Mouse (Mus musculus): ENCODE measurements around the gene Olfr1220.

The Olfr1220 gene

DNA sequence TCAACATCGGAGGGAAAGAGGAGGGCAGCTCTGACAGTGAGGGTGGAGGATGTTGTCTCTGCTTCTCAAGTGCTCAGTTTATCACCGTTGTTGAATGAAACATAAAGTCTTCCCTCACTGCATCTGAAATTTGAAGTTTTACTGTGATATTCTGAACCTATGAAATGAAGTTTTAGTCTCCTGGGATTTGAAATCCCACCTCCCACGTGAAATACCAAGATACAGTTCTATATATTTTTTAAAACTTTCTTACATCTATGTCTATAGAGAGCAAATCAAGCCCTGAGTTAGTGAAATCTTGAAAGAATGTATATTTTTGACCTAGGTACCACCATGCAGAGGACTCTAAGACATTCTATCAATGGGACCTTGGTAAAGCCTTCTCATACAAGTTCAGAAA, at the start of gene Olfr1220:
Gene Olfr1220 (minus strand): TSS at position 101 of the 400 bp plus-strand sequence.
- no peak for DNase-seq (ENCODE audit: low read depth, low spot score)

DNA sequence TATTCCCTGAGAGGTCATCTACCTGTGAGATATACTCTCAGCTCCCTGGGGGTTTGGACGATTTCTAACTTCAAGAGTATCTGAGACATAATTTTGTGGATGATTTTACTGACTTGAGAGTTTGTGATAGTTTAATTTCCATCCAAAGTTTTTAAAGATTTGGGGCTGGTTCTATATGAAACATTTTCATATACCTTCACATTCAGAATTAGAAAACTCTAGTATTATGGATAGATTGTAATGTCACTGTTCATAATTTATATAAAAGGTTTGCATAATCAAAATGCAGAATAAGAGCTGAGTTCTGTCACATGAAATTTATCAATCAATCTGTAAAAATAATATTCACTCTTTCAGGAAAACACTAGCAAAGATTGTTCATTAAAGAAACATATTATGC, 44.8 kb upstream of the Olfr1220 start, which contains the start of gene Olfr1223:
Gene Olfr1223 (minus strand): TSS at position 101 of the 400 bp plus-strand sequence.
- DNase-seq (ENCODE audit: low read depth, low spot score) = no peak

DNA sequence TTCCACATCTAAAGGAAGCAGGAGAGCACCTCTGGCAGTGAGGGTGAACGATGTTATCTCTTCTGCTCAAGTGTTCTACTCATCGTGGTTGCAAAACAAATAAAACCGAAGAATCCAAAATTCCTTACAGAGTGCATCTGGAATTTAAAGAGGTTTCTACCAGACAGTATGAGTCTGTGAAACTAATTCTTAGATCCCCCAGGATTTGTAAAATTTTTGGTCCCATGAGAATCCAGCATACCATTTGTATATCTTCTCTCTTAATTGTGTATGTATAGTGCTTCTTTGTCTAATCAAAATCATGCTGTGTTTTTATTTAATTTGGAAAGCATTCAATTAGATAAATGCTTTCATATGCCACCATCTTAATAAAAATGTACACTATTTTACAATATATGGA, 26.3 kb upstream of the Olfr1220 start, which contains the start of gene Olfr1222:
Gene Olfr1222 (minus strand): TSS at position 101 of the 400 bp plus-strand sequence.
- DNase-seq (ENCODE audit: low read depth, low spot score) = no peak

DNA sequence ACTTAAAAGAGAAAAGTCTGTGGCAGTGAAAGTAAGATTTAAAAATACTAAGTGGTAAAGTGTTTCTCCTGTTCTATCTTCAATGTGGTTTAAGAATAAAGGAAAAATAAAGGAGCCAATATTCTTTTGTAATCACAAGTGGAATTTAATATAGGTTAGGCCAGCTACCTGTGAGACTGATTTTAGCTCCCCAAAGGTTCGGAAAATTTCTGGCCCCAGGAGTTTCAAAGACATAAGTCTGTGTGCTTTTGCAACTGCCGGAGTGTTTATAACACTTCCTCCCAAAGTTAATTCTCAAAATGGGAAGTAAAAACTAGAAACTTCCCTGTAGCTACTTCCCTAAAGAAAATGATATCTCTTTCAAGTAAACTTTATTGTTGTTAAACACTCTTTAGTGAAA, 10.5 kb upstream of the Olfr1220 start, which contains the start of gene Olfr1221:
Gene Olfr1221 (minus strand): TSS at position 101 of the 400 bp plus-strand sequence.
- no peak for DNase-seq (ENCODE audit: low read depth, low spot score)

DNA sequence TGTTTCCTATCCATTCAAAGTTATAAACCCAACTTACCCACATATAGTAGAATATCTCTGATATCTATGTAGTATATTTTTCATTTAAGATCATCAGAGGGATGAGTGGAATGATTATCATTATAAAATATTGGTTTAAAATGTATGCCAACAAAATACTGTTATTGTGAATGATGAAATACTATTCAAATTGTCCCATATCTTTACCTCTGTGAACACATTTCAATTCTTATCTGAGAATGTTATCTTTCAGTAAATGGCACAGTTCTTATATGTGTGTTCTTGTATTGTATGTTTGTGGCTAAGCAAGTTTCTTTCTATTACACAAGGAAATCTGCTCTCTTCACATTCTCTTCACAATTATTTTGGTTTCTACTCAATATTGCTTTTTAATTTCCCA, 984 bp downstream of the Olfr1220 start:
- no peak for DNase-seq (ENCODE audit: low read depth, low spot score)

DNA sequence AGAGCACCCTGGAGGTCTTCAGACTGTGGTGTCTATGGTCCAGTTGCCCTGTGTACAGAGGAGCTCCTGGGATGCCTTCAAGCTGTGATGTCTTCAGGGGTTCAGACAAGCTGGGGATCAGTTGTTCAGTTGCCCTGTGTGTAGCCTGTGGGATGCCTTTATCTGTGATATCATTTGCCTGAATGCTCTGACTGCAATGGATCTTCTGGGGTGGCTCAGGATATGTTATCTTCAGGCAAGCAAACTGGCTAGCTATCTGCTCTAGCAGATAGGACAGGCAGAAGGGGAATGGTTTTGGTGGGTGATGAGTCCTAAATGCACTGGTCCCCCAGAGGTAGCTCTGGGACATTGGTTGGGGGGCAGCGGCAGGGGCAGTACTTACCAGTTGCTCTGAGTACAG, 12.8 kb downstream of the Olfr1220 start:
- DNase-seq (ENCODE audit: low read depth, low spot score) = no peak

DNA sequence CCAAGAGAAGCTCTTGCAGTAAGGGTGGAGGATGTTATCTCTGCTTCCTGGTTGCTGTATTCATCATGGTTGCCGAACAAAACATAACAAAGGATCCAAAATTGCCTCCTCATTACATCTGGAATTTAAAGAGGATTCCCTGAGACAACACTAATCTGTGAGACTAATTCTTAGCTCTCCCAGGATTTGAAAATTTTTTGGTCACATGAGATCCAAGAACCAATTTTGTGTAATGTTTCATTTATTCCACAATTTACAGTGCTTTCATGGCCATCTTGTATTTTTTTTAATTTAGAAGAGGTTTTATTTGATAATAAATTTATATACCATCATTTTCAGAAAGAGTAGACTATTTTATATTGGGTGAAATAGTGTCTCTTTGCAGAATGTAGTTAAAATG, 23.2 kb downstream of the Olfr1220 start, which contains the start of gene Olfr1219:
Gene Olfr1219 (minus strand): TSS at position 101 of the 400 bp plus-strand sequence.
- DNase-seq (ENCODE audit: low read depth, low spot score) = no peak

DNA sequence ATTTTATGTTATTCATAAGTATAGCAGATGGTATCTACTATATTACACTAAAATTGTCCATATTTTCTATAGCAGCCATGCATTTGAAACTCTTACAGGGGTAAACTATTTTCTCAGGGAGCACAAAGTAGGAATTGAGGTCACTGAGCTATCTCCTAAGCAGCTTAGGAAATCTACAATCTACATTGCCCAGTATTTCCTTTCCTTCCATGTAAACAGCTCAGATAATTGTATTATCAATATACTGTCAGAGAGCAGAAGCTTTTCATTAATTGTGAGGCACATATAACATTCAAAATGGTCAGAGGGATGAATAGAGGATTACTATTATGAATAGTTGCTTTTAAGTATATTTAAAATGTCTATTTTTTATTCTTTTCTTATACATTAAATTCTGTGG, 25.1 kb downstream of the Olfr1220 start:
- no peak for DNase-seq (ENCODE audit: low read depth, low spot score)

DNA sequence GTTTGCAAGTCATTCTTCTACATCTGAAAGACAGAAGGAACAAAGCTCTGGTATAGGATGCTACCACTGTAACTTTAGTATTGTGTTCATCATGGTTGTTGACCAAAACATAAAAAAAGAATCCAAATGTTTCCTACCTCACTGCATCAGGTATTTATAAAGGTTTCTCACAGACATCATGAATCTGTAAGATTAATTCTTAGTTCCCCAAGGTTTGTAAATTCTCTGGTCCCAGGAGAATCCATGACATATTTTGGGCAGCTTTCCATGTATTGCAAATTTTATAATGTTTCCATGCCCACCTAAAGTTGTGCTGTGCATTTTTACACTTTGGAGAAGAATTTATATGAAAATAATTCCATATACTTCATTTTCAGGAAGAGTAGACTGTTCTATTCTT, 45.5 kb downstream of the Olfr1220 start, which contains the start of gene Olfr1218:
Gene Olfr1218 (minus strand): TSS at position 101 of the 400 bp plus-strand sequence.
- DNase-seq (ENCODE audit: low read depth, low spot score) = no peak
